Mouse (Mus musculus) urinary bladder, postnatal 4 days (tissue): ENCODE measurements at regions not wholly inside any gene's neighbourhood (a gene's known extent, or its start where the extent isn't known, plus 50 kb on each side); places are given as distances from the start of the nearest gene placed in this dataset.
A peak's percentile ranks its signal among the peaks of the same experiment; 100 is the strongest.

ENCODE experiments used
- DNase-seq, 2 experiments: peaks; one replicate each; pipeline ENCODE4 v3.0.0; 2021 to 2022; ENCODE audit warnings: low spot score in 2 of 2

DNA sequence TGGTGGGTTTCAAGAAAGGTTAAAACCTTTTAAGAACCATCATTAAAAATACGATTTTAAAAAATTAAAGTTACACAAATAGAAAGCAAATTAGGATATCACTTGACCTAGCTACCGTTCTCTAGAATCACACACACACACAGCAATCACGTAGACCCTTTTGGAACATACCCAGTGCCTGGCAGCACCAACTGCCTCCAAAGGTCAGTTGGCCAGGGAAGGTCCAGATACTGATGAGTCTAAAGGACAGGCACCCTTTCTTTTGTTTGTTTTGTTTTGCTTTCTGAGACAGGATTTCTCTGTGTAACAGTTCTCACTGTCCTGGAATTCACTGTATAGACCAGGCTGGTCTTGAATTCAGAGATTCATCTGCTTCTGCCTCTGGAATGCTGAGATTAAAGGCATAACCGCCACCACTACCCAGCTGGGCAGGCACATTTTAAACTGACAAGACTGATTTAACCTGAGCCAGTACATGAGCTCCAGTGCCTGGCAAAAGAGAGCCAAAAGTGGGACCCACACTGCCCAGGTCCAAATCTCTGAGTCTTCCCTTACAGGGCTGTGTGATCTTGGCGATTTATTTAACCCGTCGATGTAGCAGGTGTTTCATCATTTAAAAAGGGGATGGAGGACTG, 353.0 kb downstream of the Pmp22 start:
- no peak for DNase-seq

DNA sequence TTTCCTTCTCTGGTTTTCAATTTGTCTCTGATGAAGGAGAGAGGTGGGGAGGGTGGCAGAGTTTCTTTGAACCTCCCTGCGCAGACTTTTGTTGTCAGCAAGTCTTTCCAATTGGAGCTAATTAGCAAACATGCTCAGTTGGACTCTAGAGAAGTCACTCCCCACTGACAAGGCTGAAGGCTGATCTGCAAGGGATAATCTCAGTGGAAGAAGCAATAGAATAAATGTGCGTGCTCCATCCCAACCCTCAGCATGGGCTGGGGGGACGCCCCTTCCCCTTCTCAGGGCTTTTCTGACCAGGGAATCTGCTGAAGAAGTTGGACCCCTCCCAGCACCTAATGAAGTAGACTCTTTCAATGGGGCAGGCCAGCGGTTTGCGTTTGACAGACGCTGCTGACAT, 353.8 kb downstream of the Pmp22 start:
- DNase-seq = no peak

DNA sequence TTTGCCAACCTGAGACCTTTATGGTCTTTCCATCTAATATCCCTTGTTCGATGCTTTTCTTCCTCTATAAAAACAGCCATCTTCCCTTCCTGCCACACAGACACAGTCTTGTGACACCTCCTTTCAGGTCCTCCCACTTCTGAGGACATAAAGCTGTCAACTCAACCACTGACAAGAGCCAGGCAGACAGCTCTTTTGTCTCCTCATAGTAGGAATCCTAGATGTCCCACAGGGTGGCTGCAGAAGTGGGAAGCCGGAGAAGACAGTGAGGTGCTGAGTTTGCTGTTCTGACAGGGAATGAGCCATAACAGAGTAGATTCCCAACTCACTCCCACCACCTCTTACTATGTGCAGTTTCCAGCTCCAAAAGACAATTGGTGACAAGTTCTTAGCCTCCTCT, 358.4 kb downstream of the Pmp22 start:
- no peak for DNase-seq

DNA sequence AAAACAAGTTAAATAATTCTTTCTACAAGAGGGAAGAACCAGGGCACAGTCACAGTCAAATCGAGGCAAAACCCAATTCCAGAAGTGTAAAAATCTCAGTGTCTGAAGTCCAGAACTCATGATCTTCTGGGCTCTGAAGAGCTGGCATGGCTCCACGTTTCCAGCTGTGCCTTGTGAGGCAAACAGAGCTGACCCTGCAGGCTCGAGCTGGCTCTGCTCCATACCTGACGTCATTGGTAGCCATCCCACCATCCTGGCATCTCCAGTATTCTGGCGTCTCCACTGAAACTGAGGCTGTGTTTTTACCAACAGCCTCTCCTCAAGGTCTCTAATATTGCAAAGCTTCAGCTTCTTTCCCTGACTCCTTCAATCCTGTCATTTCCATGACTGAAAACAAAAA, 373.4 kb downstream of the Pmp22 start:
- no peak for DNase-seq

DNA sequence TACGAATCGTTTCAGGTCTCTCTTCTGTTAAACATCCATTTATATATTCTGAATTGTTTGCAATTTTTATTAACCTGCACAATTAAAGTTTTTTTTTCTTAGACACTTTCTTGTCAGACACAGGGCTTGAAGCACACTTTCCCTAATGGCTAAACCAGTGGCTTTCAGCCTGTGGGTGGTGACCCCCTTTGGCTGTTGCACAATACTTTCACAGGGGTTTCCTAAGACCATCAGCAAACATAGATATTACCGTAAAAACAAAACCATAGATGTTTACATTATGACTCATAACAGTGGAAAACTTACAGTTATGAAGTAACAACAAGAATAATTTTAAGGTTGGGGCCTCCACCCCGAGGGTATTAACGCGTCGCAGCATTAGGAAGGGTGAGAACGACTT, 378.6 kb downstream of the Pmp22 start:
- DNase-seq = no peak

DNA sequence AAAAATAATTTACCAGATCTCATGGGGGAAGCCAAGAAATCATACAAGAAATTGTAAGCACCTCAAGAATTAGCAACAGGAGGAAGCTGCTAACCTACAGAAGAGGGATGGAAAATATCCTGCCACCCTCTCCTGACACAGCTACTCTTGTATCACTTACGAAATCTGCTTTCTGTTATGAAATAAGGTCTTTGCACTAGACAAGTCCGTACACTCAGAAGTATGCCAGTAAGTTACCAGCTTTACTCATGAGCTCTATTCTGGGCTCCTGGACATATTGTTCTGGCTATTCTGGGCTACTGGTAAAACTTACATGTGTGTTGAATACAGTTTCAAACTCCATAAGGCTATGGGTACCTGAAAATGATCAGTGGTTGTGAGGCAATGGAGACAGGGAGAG, 379.9 kb downstream of the Pmp22 start:
- no peak for DNase-seq

DNA sequence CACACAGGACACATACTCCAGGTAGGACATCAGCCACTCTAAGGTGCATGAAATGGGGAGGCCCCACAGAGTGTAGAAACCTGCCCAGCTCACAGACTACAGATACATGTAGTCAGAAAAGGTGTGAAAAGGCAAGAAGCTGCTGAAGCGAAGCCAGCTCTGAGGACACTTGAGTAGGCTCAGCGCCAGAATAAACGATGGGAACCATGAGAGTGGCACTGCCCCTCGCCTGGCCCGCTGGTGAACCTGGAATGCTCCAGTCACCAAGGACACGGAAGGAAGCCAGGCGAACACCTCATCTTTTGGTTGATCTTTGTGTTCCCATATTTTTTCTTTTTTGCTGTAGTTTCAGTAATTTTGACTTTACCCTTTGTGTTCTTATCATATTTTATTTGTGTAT, 381.8 kb downstream of the Pmp22 start:
- no peak for DNase-seq

DNA sequence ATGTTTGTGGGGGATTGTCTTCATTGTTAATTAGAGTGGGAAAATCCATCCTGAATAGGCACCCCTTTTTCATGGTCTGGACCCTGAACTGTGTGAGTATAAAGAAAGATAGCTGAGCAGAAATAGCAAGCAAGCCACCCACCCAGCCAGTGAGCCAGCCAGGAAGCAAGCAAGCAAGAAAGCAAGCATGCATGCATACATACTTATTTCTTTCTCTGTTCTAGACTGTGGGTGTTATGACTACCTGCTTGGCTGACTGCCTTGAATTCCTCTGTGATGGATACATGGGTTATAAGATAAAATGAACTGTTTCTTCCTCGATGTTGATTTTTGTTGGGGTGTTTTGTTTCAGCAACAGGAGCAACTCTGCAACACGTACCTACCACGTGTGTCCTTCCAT, 385.8 kb downstream of the Pmp22 start:
- DNase-seq = no peak

DNA sequence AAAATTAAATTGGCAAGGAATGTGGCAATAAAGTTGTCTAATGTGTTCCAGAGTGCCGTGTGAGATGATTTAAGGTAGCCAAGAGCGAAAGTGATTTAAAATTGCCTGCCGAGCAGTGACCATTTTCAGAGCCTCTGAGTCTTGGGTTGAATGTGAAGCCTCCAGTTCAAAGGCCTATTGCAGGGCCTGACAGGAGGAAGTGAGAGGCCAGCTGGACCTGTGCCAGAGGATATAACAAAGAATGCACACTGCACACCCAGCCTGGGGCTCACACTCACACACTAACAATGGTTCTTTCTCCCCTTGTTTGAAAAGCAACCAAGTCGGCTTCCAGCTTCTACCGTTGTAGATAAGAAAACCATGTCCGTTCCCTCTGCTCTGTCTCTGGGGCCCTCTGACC, 390.1 kb downstream of the Pmp22 start:
- DNase-seq = no peak

DNA sequence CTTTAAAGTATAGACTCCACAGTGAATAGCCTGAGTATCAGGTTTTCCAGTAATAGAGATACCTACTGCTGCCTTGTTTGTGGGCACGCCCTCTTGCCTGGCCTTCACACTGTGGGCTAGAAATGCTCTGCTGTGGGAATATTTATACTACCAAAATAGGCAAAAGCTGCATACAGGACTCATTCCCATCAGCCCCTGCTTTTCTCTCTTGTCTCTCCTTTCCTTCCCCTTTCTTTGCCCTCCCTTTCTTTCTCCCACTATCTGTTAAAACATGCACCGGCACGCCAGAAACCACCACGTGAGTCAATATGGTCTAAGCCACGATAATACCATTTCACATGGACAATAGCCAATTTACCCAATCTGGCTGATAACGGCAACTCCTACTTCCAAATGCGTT, 395.5 kb downstream of the Pmp22 start:
- no peak for DNase-seq

DNA sequence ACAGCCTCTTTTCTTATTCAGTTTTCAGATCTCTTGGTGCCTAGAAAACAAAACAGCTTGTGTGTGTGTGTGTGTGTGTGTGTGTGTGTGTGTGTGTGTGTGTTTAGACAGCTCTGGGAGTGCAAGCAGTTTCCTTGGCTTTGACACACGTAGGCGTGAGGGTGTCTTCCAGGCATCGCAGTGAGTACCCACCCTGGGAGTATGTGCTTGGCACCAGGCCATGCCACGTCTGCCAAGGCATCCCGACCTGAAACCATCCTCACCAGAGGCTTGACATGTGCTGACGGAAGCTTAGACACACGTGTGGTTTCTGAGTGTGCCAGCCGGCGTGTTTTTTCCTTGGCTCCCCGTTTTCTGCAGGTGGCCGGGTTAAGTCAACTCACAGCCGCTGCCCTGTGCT, 396.6 kb downstream of the Pmp22 start:
- DNase-seq = no peak

DNA sequence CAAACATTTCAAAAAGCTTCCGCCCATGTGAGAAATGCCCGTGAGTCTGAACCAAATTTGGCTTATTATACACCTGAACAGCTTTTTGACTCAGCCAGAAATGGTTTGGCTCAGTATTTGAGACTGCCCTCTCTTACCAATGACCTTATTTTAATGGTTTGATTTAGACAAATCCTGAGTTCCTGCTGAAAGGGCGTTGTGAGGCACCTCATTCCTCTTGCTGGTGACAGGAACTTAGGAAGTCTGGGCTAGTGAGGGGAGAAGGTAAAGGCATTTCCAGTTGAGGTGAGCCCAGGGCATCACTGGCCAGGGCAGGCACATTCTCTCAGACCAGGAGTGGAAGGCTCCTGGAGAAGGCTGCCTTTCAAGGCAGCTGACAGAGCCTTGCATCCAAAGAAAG, 396.1 kb downstream of the Hs3st3b1 start:
- no peak for DNase-seq

DNA sequence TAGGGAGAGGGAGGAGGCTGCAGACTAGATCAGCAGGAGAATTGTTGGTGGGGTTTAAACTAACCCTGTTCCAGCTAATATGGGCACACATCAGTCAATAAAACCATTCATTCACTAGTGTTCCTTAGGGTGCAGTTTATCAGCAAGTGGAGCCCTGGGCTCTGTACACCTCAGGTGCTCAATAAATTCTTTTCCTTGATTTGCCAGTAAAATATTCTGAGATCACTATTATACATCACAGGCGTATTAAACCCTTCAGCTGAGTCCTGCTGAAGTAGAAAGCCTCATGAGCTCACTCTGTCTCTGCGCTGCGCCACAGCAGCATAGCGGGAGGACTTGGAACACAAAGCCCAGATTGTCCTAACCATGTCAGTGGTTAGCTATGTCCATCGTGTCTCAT, 389.3 kb downstream of the Hs3st3b1 start:
- DNase-seq = no peak

DNA sequence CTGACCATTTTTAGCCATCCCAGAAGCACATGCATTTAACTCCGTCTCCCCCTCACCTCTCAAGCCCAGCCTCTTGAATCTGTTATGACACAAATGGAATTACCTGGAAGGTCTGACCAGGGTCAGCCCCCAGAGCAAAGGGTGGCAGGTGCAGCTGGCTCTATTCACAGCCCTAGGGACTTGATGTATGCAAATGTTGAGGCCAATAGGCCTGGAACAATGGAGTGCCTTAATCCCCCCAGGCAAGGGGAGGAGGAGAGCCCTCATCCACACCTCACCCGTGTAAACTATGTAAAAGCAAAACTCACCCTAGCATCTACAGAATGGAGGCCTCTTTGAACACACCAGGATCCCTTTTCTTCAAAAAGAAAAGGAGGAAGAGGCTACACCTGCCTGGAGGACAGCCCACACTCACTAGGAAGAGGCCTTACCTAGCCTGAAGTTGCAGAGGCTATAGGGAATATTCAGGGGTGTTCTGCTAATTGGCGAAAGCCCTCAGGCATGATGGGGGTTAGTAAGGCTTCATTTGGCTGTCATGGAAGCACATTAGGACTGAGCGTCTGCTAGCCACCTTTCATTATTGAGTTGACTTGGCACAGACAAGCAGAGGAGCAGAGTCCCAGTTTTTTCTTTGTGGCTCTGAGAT, 388.4 kb downstream of the Hs3st3b1 start:
- DNase-seq = no peak

DNA sequence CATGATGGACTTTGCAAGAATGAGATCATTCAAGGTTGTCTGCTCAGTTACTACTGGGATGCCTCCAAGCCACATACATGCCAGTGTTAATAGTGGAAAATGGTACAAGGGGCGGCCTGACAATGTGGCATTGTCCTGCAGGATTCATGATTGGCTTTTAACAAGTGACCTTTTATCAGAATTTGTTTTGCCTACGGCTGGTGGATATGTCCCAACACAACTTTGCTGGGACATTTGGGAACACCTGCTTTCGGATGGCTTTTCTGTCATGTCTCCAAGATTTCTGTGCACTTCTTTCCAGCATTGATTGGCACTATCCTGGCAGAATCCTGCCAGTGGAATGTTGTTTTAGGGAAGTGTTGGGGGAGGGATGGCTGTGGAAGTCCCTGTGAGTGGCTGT, 384.4 kb downstream of the Hs3st3b1 start:
- DNase-seq = no peak

DNA sequence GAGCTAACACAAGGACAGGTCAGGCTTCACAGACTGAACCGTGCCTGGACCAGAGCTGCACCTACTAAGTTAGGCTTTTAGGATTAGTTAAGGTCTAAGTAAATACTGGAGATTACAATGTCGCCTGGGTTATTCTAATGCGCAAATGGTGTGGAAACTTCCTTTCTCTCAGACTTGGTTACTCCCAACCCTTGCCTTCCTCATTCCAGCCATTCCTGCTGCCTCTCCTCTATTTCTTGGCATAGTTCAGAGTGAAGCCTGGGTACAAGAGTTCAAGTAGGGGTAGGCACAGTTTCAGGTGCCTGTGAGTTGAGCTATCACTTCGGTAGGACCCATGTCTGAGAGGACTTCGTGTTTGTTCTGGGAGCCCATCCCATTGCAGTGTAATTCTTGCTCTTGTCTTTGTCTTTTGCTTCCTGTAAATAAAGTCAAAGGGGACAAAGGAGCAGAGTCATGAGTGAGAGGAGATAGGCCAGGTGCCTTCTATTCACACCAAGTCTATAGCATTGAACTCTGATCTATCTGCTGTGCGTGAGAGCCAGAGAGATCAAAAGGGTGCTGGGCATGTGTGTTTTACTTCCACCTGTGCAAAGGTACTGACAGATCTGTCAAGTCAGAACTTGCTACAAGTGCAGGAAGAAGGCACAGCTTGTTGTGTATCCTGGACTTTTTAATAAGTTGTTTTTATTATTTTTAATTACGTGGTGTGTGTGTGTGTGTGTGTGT, 378.0 kb downstream of the Hs3st3b1 start:
- DNase-seq = no peak

DNA sequence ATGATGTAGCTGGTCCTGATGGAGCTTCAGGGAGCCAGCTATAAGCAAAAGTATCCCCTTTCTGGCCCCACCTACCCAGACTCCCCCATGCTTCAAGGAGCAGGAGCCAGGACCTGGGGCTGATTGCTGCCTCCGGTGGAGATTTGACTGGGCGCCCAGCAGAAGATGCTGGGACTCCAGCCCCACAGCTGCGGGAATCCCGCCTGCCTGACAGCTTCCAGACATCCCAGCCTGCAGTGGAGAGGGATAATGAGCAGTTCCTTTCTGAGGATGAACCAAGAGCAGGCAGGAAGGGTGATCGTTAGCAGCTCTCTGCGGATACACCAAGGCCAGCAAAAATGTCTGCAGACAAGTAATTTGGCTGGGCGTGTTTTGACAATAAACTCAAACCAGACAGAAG, 376.6 kb downstream of the Hs3st3b1 start:
- DNase-seq = peak in 1 of 2 experiments; percentile 19

DNA sequence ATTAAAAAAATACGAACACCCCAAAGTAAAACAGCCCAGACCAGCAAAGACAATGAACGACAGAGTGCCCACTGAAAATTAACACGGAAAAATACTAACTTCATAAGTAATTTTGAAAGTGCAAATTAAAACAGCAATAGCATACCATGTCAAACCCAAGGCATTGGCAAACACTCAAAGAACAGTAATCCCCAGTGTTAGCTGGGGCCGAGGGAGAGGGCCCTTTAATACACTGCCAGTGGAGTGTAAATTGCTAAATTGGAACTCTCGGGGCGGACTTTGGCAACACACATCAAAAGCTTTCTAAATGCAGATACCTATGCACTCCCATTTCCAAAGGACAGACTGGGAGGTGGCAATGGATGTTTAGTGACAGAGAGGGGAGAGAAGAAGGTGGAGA, 361.6 kb downstream of the Hs3st3b1 start:
- DNase-seq = no peak

DNA sequence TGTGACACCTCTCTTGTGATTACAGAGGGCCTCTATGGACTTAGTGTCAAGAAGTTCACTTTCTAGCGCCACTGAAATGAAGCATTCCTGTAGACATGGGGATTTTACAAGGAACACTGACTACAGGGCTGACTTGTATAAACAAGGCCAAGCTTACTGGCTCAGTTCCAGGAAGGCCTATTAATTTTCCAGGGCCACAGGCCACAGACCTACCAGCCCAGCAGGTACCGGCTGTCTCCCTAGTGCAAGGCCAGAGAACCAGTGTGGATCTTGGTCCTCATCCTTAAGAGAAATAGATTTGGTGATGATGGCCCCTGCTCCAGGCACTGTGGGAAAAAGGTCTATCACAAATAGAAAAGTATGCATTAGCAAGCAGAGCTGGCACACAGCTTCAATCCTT, 359.4 kb downstream of the Hs3st3b1 start:
- DNase-seq = no peak

DNA sequence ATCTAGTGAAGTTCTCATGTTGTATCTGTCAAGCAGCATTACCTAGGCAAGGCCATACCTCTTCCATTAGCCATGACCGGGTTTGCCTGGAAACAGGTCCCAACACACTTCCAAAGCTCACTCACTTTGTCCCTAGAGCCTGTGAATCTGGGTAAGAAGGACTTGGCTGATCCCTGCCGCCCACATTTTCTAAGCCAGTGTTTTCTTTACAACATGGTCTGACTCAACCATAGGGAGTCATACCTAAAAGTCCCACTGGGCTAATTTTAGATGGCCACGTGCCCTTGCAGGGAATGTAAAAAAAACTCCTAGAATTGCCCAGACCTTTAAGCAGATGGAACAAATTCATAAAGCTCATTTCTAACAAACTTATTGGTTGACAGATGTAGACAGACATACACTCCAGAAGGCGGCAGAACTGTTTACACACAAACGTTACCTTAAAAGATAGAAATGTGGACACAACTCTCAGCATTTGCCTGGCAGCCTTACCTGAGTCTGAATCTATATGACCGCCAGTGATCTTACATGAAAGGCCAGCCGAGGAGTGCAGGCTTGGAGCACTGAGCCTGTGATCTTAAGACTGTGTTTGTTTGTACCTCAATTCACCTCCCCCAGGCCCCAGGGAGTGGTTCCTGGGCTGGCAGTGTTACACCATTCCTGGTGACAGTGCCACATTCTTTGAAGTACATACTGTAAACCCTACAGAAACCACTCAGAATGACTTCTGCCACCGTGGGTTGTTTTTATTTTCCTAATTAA, 356.4 kb downstream of the Hs3st3b1 start:
- DNase-seq = no peak

DNA sequence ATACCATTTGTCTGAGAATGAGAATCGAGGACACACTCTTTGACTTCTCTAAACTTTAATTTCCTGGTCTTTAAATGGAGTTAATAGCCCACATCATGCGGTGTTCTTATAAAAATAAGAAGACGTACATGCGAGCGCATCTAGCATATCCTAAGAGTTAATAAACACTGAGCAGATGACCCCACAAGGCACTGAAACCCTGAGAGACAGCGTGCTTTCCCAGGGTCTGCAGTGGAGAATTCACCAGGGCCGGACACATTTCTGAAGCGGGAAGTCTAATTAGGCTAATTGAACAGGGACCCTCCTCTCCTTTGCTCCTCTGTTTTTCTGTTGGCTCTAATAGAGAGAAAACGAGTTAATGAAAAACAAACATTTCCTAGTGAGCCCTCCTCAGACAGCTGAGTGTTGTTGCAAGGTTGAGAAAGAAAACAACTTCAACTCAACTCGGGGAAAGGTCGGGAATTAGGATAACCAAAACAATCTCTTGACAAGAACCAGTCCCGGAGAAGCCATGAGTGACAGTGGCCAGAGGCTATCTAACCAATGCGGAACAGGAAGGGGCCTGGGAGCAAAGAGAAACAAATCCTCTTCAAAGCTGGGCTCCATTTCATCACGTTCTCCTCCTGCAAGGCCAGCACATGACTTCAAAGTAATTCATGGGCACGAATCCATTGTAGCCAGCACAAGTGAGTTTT, 352.2 kb downstream of the Hs3st3b1 start:
- DNase-seq = no peak

DNA sequence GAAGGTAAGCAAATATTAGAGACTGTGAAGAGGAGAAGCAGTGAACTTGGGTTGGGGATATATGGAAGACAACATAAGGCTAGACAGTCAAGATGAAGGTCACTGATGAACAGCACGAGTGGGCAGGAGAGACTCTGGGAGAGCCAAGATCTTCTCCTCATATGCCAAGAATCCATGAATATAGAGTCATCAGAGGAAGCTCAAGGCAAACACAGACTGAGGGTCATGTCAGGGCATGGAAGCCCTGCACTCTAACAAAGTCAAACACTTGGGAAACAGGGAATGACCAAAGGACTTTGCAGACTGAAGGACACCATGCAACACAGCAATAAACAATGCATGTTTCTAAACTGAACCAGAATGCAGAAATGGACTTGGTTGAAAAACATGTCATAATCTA, 351.4 kb downstream of the Hs3st3b1 start:
- DNase-seq = no peak
